Mouse (Mus musculus) T-helper 1 cell (primary cell): ENCODE results near the gene Nova2.

ENCODE experiments used
- in situ Hi-C: fragments of 300-600 bp; cut with MboI, MseI; formaldehyde crosslinking; loops from one replicate; pipeline ENCODE4 v1.15.1; 2025; ENCODE audit warnings: high pct_unique_total_duplicates

The Nova2 gene

GRCm38 (mm10) chr7:19007026-19007977 is 81.6 kb downstream of the Nova2 start:
- in situ Hi-C loops, result loop anchor here (25.0 kb wide), 1 partner anchor 930 kb away; no protein-coding TSS in a partner anchor

- in situ Hi-C loops, result loop anchor here (25.0 kb wide), 1 partner anchor 927 kb away; no protein-coding TSS in a partner anchor
Observed at GRCm38 (mm10) chr7:19010581-19010980, 84.9 kb downstream of the Nova2 start.

- in situ Hi-C loops, result loop anchor here (25.0 kb wide), 1 partner anchor 925 kb away; no protein-coding TSS in a partner anchor
Observed at GRCm38 (mm10) chr7:19012025-19012621, 86.4 kb downstream of the Nova2 start.

- in situ Hi-C loops, result loop anchor here (25.0 kb wide), 1 partner anchor 924 kb away; no protein-coding TSS in a partner anchor
Observed at GRCm38 (mm10) chr7:19012882-19013281, 87.2 kb downstream of the Nova2 start.

GRCm38 (mm10) chr7:19014452-19014851 is 88.8 kb downstream of the Nova2 start:
- in situ Hi-C loops, result loop anchor here (25.0 kb wide), 1 partner anchor 923 kb away; no protein-coding TSS in a partner anchor
